Mouse (Mus musculus) MEL (cell line): Measurements from ENCODE around the gene Sbno2. TPM values are rescaled to one million over a fixed set of nuclear protein-coding genes. Genes with fewer than 3 reads are reported as not detected.
A peak's percentile ranks its signal among the peaks of the same experiment; 100 is the strongest.

Experiments
- DNase-seq: peaks from one replicate; pipeline ENCODE4 v3.0.0; 2011; ENCODE audit warnings: low read depth, low spot score
- H3K27ac ChIP-seq: 2 replicates; pipeline ENCODE4 v1.5.1; 2012; ENCODE audit warnings: low read depth, mild to moderate bottlenecking, control low read depth, low read length, moderate library complexity; ENCODE audit not compliant: control insufficient read depth
- H3K27me3 ChIP-seq, 2 experiments: fragments of 150-350 bp in 1 of 2; sonication (generic) in 1 of 2; 2 replicates each; pipeline ENCODE4 v1.6.1; 2012; ENCODE audit warnings: low read length in 2 of 2, mild to moderate bottlenecking in 2 of 2, improper control_type of control experiment in 1 of 2, moderate library complexity in 1 of 2; ENCODE audit not compliant: insufficient read depth in 2 of 2, control insufficient read depth in 1 of 2
- H3K36me3 ChIP-seq, 2 experiments: 2 replicates each; pipeline ENCODE4 v1.6.1; 2012 to 2014; ENCODE audit warnings: low read length in 2 of 2, improper control_type of control experiment in 1 of 2, inconsistent platforms in 1 of 2, mild to moderate bottlenecking in 1 of 2; ENCODE audit not compliant: insufficient read depth in 2 of 2, control insufficient read depth in 1 of 2
- H3K4me1 ChIP-seq, 2 experiments: fragments of 150-350 bp in 1 of 2; sonication (generic) in 1 of 2; 2 replicates each; pipeline ENCODE4 v1.6.1; 2012; ENCODE audit warnings: low read length in 2 of 2, improper control_type of control experiment in 1 of 2, mild to moderate bottlenecking in 1 of 2; ENCODE audit not compliant: insufficient read depth in 2 of 2, control insufficient read depth in 1 of 2
- H3K4me3 ChIP-seq, 2 experiments: fragments of 150-350 bp in 1 of 2; sonication (generic) in 1 of 2; 2 replicates each; pipeline ENCODE4 v1.5.1; 2012; ENCODE audit warnings: low read depth in 2 of 2, low read length in 2 of 2, mild to moderate bottlenecking in 2 of 2, moderate library complexity in 2 of 2, control low read depth in 1 of 2, improper control_type of control experiment in 1 of 2; ENCODE audit not compliant: control insufficient read depth in 1 of 2, insufficient read depth in 1 of 2
- H3K79me2 ChIP-seq: 2 replicates; pipeline ENCODE4 v1.6.1; 2012; ENCODE audit warnings: mild to moderate bottlenecking, low read length, moderate library complexity; ENCODE audit not compliant: control insufficient read depth, poor library complexity, insufficient read depth
- H3K9ac ChIP-seq: 2 replicates; pipeline ENCODE4 v1.6.1; 2012; ENCODE audit warnings: low read depth, mild to moderate bottlenecking, control low read depth, low read length, moderate library complexity; ENCODE audit not compliant: control insufficient read depth, poor library complexity, severe bottlenecking
- H3K9me3 ChIP-seq: fragments of 150-350 bp; sonication (generic); replicated peaks from 2 replicates; pipeline ENCODE4 v1.6.1; 2012; ENCODE audit warnings: mild to moderate bottlenecking, low read length, improper control_type of control experiment, moderate library complexity; ENCODE audit not compliant: insufficient read depth
- BHLHE40 ChIP-seq: IDR thresholded peaks from 2 replicates; pipeline ENCODE4 v1.6.1; 2012; ENCODE audit warnings: low read depth, mild to moderate bottlenecking, inconsistent platforms, low read length, improper control_type of control experiment, borderline replicate concordance
- CHD1 ChIP-seq: IDR thresholded peaks from 2 replicates; pipeline ENCODE4 v1.6.1; 2012; ENCODE audit warnings: low read depth, mild to moderate bottlenecking, inconsistent platforms, low read length, improper control_type of control experiment
- CHD2 ChIP-seq: IDR thresholded peaks from 2 replicates; pipeline ENCODE4 v1.6.1; 2011; ENCODE audit warnings: low read length, improper control_type of control experiment
- CTCF ChIP-seq, 3 experiments: IDR thresholded peaks in 2 of 3; conservative IDR thresholded peaks in 1 of 3; 2 replicates each; pipeline ENCODE4 v1.5.1; 2011 to 2012; ENCODE audit warnings: low read length in 3 of 3, low read depth in 2 of 3, mild to moderate bottlenecking in 2 of 3, improper control_type of control experiment in 1 of 3, inconsistent platforms in 1 of 3, mixed read lengths in 1 of 3, moderate library complexity in 1 of 3; ENCODE audit not compliant: control insufficient read depth in 1 of 3, insufficient read depth in 1 of 3, poor library complexity in 1 of 3, severe bottlenecking in 1 of 3
- ELF1 ChIP-seq: IDR thresholded peaks from 2 replicates; pipeline ENCODE4 v1.6.1; 2014; ENCODE audit warnings: low read depth, mild to moderate bottlenecking, inconsistent platforms, low read length, improper control_type of control experiment, moderate library complexity
- EP300 ChIP-seq, 2 experiments: IDR thresholded peaks; 2 replicates each; pipeline ENCODE4 v1.6.1; 2011; ENCODE audit warnings: improper control_type of control experiment in 2 of 2, low read length in 2 of 2, low read depth in 1 of 2, mild to moderate bottlenecking in 1 of 2
- GATA1 ChIP-seq: IDR thresholded peaks from 2 replicates; pipeline ENCODE4 v1.6.1; 2011; ENCODE audit warnings: low read depth, low read length, improper control_type of control experiment
- JUND ChIP-seq: IDR thresholded peaks from 2 replicates; pipeline ENCODE4 v1.6.1; 2011; ENCODE audit warnings: low read depth, mild to moderate bottlenecking, improper control_type of control experiment, low read length
- MAZ ChIP-seq: IDR thresholded peaks from 2 replicates; pipeline ENCODE4 v1.6.1; 2012; ENCODE audit warnings: low read depth, mild to moderate bottlenecking, inconsistent platforms, low read length, improper control_type of control experiment
- MEF2A ChIP-seq: IDR thresholded peaks from 2 replicates; pipeline ENCODE4 v1.6.1; 2014; ENCODE audit warnings: low read depth, mild to moderate bottlenecking, inconsistent platforms, low read length, improper control_type of control experiment; ENCODE audit not compliant: poor library complexity, insufficient replicate concordance, severe bottlenecking; ENCODE audit errors: extremely low read depth
- MYB ChIP-seq: IDR thresholded peaks from 2 replicates; pipeline ENCODE4 v1.6.1; 2011; ENCODE audit warnings: mild to moderate bottlenecking, low read depth, low read length, improper control_type of control experiment
- MYC ChIP-seq: IDR thresholded peaks from 2 replicates; pipeline ENCODE4 v1.6.1; 2011; ENCODE audit warnings: low read depth, mild to moderate bottlenecking, low read length, improper control_type of control experiment, moderate library complexity
- NELFE ChIP-seq: IDR thresholded peaks from 2 replicates; pipeline ENCODE4 v1.6.1; 2011; ENCODE audit warnings: low read depth, low read length, improper control_type of control experiment
- POLR2A ChIP-seq, 2 experiments: IDR thresholded peaks; 2 replicates each; pipeline ENCODE4 v1.6.1; 2011 to 2012; ENCODE audit warnings: low read length in 2 of 2, mild to moderate bottlenecking in 2 of 2, control low read depth in 1 of 2, improper control_type of control experiment in 1 of 2, low read depth in 1 of 2, moderate library complexity in 1 of 2; ENCODE audit not compliant: control insufficient read depth in 1 of 2, insufficient read depth in 1 of 2, poor library complexity in 1 of 2
- POLR2AphosphoS2 ChIP-seq: IDR thresholded peaks from 2 replicates; pipeline ENCODE4 v1.6.1; 2011; ENCODE audit warnings: low read length, improper control_type of control experiment
- POLR2AphosphoS5 ChIP-seq: IDR thresholded peaks from 2 replicates; pipeline ENCODE4 v1.6.1; 2012; ENCODE audit warnings: low read depth, borderline replicate concordance, mild to moderate bottlenecking, inconsistent platforms, low read length, moderate library complexity, mixed read lengths
- SIN3A ChIP-seq: IDR thresholded peaks from 2 replicates; pipeline ENCODE4 v1.6.1; 2012; ENCODE audit warnings: low read length, improper control_type of control experiment, inconsistent platforms
- TAL1 ChIP-seq: IDR thresholded peaks from 2 replicates; pipeline ENCODE4 v1.6.1; 2012; ENCODE audit warnings: mild to moderate bottlenecking, inconsistent platforms, low read length, moderate library complexity, mixed read lengths
- TCF12 ChIP-seq: IDR thresholded peaks from 2 replicates; pipeline ENCODE4 v1.6.1; 2014; ENCODE audit warnings: low read depth, mild to moderate bottlenecking, inconsistent platforms, low read length, improper control_type of control experiment, moderate library complexity
- USF1 ChIP-seq: IDR thresholded peaks from 2 replicates; pipeline ENCODE4 v1.6.1; 2014; ENCODE audit warnings: low read depth, mild to moderate bottlenecking, inconsistent platforms, low read length, improper control_type of control experiment, moderate library complexity
- ZC3H11A ChIP-seq: IDR thresholded peaks from 2 replicates; pipeline ENCODE4 v1.6.1; 2012; ENCODE audit warnings: low read depth, mild to moderate bottlenecking, inconsistent platforms, low read length, improper control_type of control experiment
- ZKSCAN1 ChIP-seq: IDR thresholded peaks from 2 replicates; pipeline ENCODE4 v1.6.1; 2012; ENCODE audit warnings: low read depth, mild to moderate bottlenecking, inconsistent platforms, low read length, improper control_type of control experiment, moderate library complexity
- ZMIZ1 ChIP-seq: IDR thresholded peaks from 2 replicates; pipeline ENCODE4 v1.6.1; 2012; ENCODE audit warnings: low read depth, mild to moderate bottlenecking, inconsistent platforms, low read length, improper control_type of control experiment, moderate library complexity
- polyA plus RNA-seq, 2 experiments: library from polyadenylated mRNA; stranded (reverse) in 1 of 2; unstranded in 1 of 2; fragments of >175 nt in 1 of 2; fragments of >200 nt in 1 of 2; gene quantifications; 2 replicates each; pipeline versions ENCODE4 v1.2.1 to v1.2.4; 2012; ENCODE audit warnings: low replicate concordance in 2 of 2, low read depth in 1 of 2; ENCODE audit not compliant: insufficient read length in 2 of 2, insufficient read depth in 1 of 2, missing spikeins in 1 of 2
- total RNA-seq: library from RNA; depleted of rRNA; stranded (reverse); fragments of 300-350 nt; gene quantifications from 2 replicates; pipeline ENCODE4 v1.2.3, GENCODE M21; 2012

The Sbno2 gene
- total and polyA plus RNA-seq, 3 experiments: 15.8 to 29.0 TPM; not detected in 1

GRCm38 (mm10) chr10:80136952-80137625 is 31.7 kb upstream of the Sbno2 start:
- peaks cover 0 to 14% of the 10 kb centered on the region in 2 experiments; a peak in 3 of 4 replicates for H3K4me1 ChIP-seq

GRCm38 (mm10) chr10:80136179-80136951 is 31.0 kb upstream of the Sbno2 start:
- H3K79me2 ChIP-seq: peaks cover 9% of the 10 kb centered on the region
- no peaks in the 10 kb centered on the region for H3K27me3 ChIP-seq
- no peaks in the 10 kb centered on the region for H3K9me3 ChIP-seq
- H3K4me3 ChIP-seq: no peak overlapping the region
- no peak overlapping the region for H3K27ac ChIP-seq
- no peak for DNase-seq
- TF ChIP-seq POLR2AphosphoS2 (no peak), CTCF (IDR thresholded peaks at IDR 0.05 in 2 of 3, conservative IDR thresholded peaks at IDR 0.05 in 1 of 3; ENCODE audit: control insufficient read depth in 1 of 3, insufficient read depth in 1 of 3, low read depth in 2 of 3, low read length in 3 of 3, poor library complexity in 1 of 3, severe bottlenecking in 1 of 3) (no peak), TCF12 (no peak), MEF2A (no peak), ZC3H11A (no peak), ZKSCAN1 (no peak), EP300 (IDR thresholded peaks at IDR 0.05; ENCODE audit: low read depth in 1 of 2, low read length in 2 of 2) (no peak), MAZ (no peak)
- TF ChIP-seq, all 39 proteins: peak for 0
- H3K4me1 ChIP-seq: peaks cover 0 to 14% of the 10 kb centered on the region in 2 experiments; a peak in 3 of 4 replicates
- peaks cover 0 to 8% of the 10 kb centered on the region in 2 experiments; a peak in 2 of 4 replicates for H3K36me3 ChIP-seq
- no peak overlapping the region for H3K9ac ChIP-seq

More at GRCm38 (mm10) chr10:80136952-80137625, 31.7 kb upstream of the Sbno2 start:
- H3K36me3 ChIP-seq: peaks cover 0 to 8% of the 10 kb centered on the region in 2 experiments; a peak in 2 of 4 replicates
- H3K27me3 ChIP-seq: no peaks in the 10 kb centered on the region
- H3K9ac ChIP-seq: no peak overlapping the region
- H3K9me3 ChIP-seq: no peaks in the 10 kb centered on the region
- no peak overlapping the region for H3K4me3 ChIP-seq
- peaks cover 9% of the 10 kb centered on the region for H3K79me2 ChIP-seq
- H3K27ac ChIP-seq: no peak overlapping the region
- TF ChIP-seq POLR2A (IDR thresholded peaks at IDR 0.05; ENCODE audit: control insufficient read depth in 1 of 2, insufficient read depth in 1 of 2, low read depth in 1 of 2, low read length in 2 of 2, poor library complexity in 1 of 2) (0 out of 4 replicates have a peak, but pooled peaks of 1 of the 2 experiments have one; percentile 20), BHLHE40 (no peak)
- TF ChIP-seq, all 39 proteins: peak for 1
- no peak for DNase-seq

- Histone ChIP-seq H3K36me3 (peaks cover 0 to 8% of the 10 kb centered on the region in 2 experiments; a peak in 2 of 4 replicates), H3K27me3 (no peaks in the 10 kb centered on the region), H3K27ac (no peak overlapping the region), H3K9me3 (no peaks in the 10 kb centered on the region), H3K9ac (no peak overlapping the region), H3K79me2 (peaks cover 9% of the 10 kb centered on the region), H3K4me1 (peaks cover 0 to 14% of the 10 kb centered on the region in 2 experiments; a peak in 3 of 4 replicates), H3K4me3 (no peak overlapping the region)
- TF ChIP-seq TAL1 (no peak), JUND (no peak), GATA1 (no peak), MAZ (no peak), MYC (no peak), MYB (no peak), POLR2AphosphoS5 (no peak), CHD2 (no peak), SIN3A (no peak), CHD1 (no peak), NELFE (no peak), ELF1 (no peak), ZMIZ1 (no peak), USF1 (no peak)
- no peak for DNase-seq
These were observed 30.3 kb upstream of the Sbno2 start for GRCm38 (mm10) chr10:80135641-80136040.
